Mouse (Mus musculus) heart, embryonic 16.5 days (tissue): ENCODE data around the gene Prap1. TPM values are rescaled to one million over a fixed set of nuclear protein-coding genes. Genes with fewer than 3 reads are reported as not detected.

Experiments used
- ATAC-seq: fragments of 200-750 bp; cut with Nextera tagmentation; replicated peaks from 2 replicates; pipeline ENCODE4 v1.8.0; 2017; ENCODE audit warnings: moderate number of reproducible peaks; ENCODE audit not compliant: insufficient read depth, low FRiP score; ENCODE audit errors: extremely low read depth
- H3K27ac ChIP-seq: fragments of 300-500 bp; sonication (generic); 2 replicates; pipeline ENCODE4 v1.5.1; 2014; ENCODE audit warnings: mild to moderate bottlenecking, low read length, control low read depth, moderate library complexity
- H3K27me3 ChIP-seq: fragments of 300-500 bp; sonication (generic); 2 replicates; pipeline ENCODE4 v1.6.1; 2014; ENCODE audit warnings: low read length, mixed read lengths; ENCODE audit not compliant: control insufficient read depth, insufficient read depth
- H3K36me3 ChIP-seq: fragments of 300-500 bp; sonication (generic); 2 replicates; pipeline ENCODE4 v1.6.1; 2014; ENCODE audit not compliant: control insufficient read depth, insufficient read depth
- H3K4me1 ChIP-seq: fragments of 300-500 bp; sonication (generic); 2 replicates; pipeline ENCODE4 v1.6.1; 2014; ENCODE audit warnings: low read length, mixed read lengths; ENCODE audit not compliant: control insufficient read depth, insufficient read depth
- H3K4me2 ChIP-seq: fragments of 300-500 bp; sonication (generic); 2 replicates; pipeline ENCODE4 v1.6.1; 2014; ENCODE audit warnings: low read depth, mild to moderate bottlenecking, control low read depth, low read length
- H3K4me3 ChIP-seq: fragments of 300-500 bp; sonication (generic); 2 replicates; pipeline ENCODE4 v1.5.1; 2014; ENCODE audit warnings: mild to moderate bottlenecking, control low read depth, low read length
- H3K9ac ChIP-seq: fragments of 300-500 bp; sonication (generic); 2 replicates; pipeline ENCODE4 v1.6.1; 2014; ENCODE audit warnings: low read length, control low read depth
- H3K9me3 ChIP-seq: fragments of 300-500 bp; sonication (generic); replicated peaks from 2 replicates; pipeline ENCODE4 v1.6.1; 2016; ENCODE audit warnings: low read length; ENCODE audit not compliant: control insufficient read depth
- WGBS: fragments of 180-500 bp; shearing (Covaris S2); extraction: QIAGEN DNeasy Blood & Tissue Kit; methylation state at CpG from one replicate; pipeline ENCODE4 v1.1.7; 2014; 5-methylcytosine and 5-hydroxymethylcytosine counted together
- polyA plus RNA-seq: library from polyadenylated mRNA; unstranded; fragments of >200 nt; fragmentation: Nextera tagmentation; extraction: Ambion mirVana; gene quantifications from 2 replicates; pipeline ENCODE4 v1.2.1, GENCODE M21; 2015

Gene Prap1
- polyA plus RNA-seq, 1 experiment from 2014 or later = 2.3 TPM

- peak within 1 kb of the TSS; percentile 83 for H3K27ac ChIP-seq
- no peaks in the 10 kb centered on the region for H3K27me3 ChIP-seq
- peaks cover 3% of the 10 kb centered on the region; the same call in 1 of the 2 replicates for H3K36me3 ChIP-seq
- peak within 1 kb of the TSS; percentile 83 for H3K4me2 ChIP-seq
- peaks cover 4% of the 10 kb centered on the region for H3K4me1 ChIP-seq
- H3K9me3 ChIP-seq = no peaks in the 10 kb centered on the region
- H3K4me3 ChIP-seq = peak within 1 kb of the TSS; percentile 81
- peak; percentile 97 for ATAC-seq
- H3K9ac ChIP-seq = peak within 1 kb of the TSS; percentile 88
- WGBS = 2% methylated on average over 39 of the region's 39 CpGs
Observed at GRCm38 (mm10) chr7:140137135-140138020, 44.2 kb downstream of the Prap1 start, which contains the start of gene Mtg1. Gene Mtg1, plus strand, starts transcription at chr7:140137564.

DNA sequence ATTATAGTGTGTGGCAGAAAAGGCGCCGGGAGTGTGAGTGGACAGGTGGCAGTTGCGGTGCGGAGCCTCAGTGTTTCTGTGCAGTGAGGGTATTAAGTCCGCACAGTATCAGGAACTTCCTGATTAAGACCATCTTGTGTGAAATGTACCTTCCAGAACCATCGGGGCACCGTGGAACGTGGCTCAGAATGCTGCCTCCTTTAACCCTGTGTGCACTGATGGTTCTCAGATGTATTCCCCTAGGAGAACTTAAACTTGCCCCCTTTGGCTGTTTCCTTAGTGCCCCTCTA is 44.8 kb downstream of the Prap1 start:
- 0% methylated on average over 8 of the region's 8 CpGs for WGBS
- Histone ChIP-seq H3K4me2 (peak overlapping the region; percentile 83), H3K9ac (peak overlapping the region; percentile 88), H3K27ac (peak overlapping the region; percentile 83), H3K9me3 (no peaks in the 10 kb centered on the region), H3K27me3 (no peaks in the 10 kb centered on the region), H3K4me1 (peaks cover 4% of the 10 kb centered on the region), H3K36me3 (peaks cover 3% of the 10 kb centered on the region; the same call in 1 of the 2 replicates), H3K4me3 (peak overlapping the region; percentile 81)
- ATAC-seq = no peak

- Histone ChIP-seq H3K9me3 (no peaks in the 10 kb centered on the region), H3K4me3 (no peak overlapping the region), H3K4me2 (no peak overlapping the region), H3K27me3 (no peaks in the 10 kb centered on the region), H3K4me1 (peaks cover 4% of the 10 kb centered on the region), H3K9ac (no peak overlapping the region), H3K27ac (no peak overlapping the region), H3K36me3 (no peaks in the 10 kb centered on the region)
- 6% methylated on average over 14 of the region's 14 CpGs for WGBS
- no peak for ATAC-seq
Observed at GRCm38 (mm10) chr7:140141350-140141749, 48.2 kb downstream of the Prap1 start.

DNA sequence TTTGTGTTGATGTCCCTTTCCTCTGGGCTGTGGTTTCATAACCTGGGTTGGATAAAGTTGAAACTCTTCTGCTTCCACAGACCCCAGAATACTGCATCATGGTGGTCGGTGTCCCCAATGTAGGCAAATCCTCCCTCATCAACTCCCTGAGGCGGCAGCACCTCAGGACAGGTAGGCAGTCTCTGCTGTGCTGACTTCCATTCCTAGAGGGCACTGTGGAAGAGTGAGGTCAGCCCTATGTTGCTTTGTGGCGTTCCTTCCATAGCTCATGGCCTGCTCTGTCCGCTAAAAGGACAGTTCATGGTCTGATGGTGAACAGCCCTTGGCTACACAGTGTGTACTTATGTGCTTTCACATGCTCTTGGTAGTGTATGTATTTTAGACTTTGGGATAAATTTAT is 51.4 kb downstream of the Prap1 start:
- Histone ChIP-seq H3K4me3 (no peak overlapping the region), H3K4me2 (no peak overlapping the region), H3K27ac (no peak overlapping the region), H3K9me3 (no peaks in the 10 kb centered on the region), H3K4me1 (no peaks in the 10 kb centered on the region), H3K27me3 (no peaks in the 10 kb centered on the region), H3K9ac (no peak overlapping the region), H3K36me3 (peaks cover 6% of the 10 kb centered on the region)
- WGBS = 84% methylated on average over 4 of the region's 4 CpGs
- no peak for ATAC-seq

Other genes with a start within 250 kb of the Prap1 start
- gene Kndc1, start 198.7 kb upstream of the Prap1 start, polyA plus RNA-seq = 0.37 and 0.47 TPM in 2 replicates
- 0.71 and 2.0 TPM in 2 replicates for gene Utf1, start 149.6 kb upstream of the Prap1 start, polyA plus RNA-seq
- gene 6430531B16Rik, start 114.6 kb upstream of the Prap1 start, polyA plus RNA-seq = 0.66 and 0.69 TPM in 2 replicates
- 1.7 and 2.8 TPM in 2 replicates for gene Adam8, start 100.8 kb upstream of the Prap1 start, polyA plus RNA-seq
- gene Zfp511, start 57.0 kb upstream of the Prap1 start, polyA plus RNA-seq = 32.1 and 36.5 TPM in 2 replicates
- gene Tubgcp2, start 56.7 kb upstream of the Prap1 start, polyA plus RNA-seq = 34.6 and 39.9 TPM in 2 replicates
- not detected in 2 replicates for gene Msx3, start 44.3 kb upstream of the Prap1 start, polyA plus RNA-seq
- 0.47 and 0.66 TPM in 2 replicates for gene Caly, start 10.8 kb upstream of the Prap1 start, polyA plus RNA-seq
- gene Fuom, start 9.0 kb downstream of the Prap1 start, polyA plus RNA-seq = 93.9 and 103 TPM in 2 replicates
- gene Paox, start 22.4 kb downstream of the Prap1 start, polyA plus RNA-seq = 9.5 and 12.9 TPM in 2 replicates
- 244 and 266 TPM in 2 replicates for gene Echs1, start 23.1 kb downstream of the Prap1 start, polyA plus RNA-seq
- 34.1 and 36.8 TPM in 2 replicates for gene Mtg1, start 44.2 kb downstream of the Prap1 start, polyA plus RNA-seq
- gene Sprn, start 61.5 kb downstream of the Prap1 start, polyA plus RNA-seq = 0.09 and 0.12 TPM in 2 replicates
- not detected in 2 replicates for gene Olfr522, start 71.4 kb downstream of the Prap1 start, polyA plus RNA-seq
- gene Olfr523, start 79.8 kb downstream of the Prap1 start, polyA plus RNA-seq = not detected in 2 replicates
- 0.27 and 0.43 TPM in 2 replicates for gene Olfr524, start 112.6 kb downstream of the Prap1 start, polyA plus RNA-seq
- gene Cd163l1, start 124.9 kb downstream of the Prap1 start, polyA plus RNA-seq = 5.2 and 10.4 TPM in 2 replicates
- 0.31 and 1.4 TPM in 2 replicates for gene 5830411N06Rik, start 153.9 kb downstream of the Prap1 start, polyA plus RNA-seq
- not detected in 2 replicates for gene Olfr525, start 227.5 kb downstream of the Prap1 start, polyA plus RNA-seq
- gene Olfr527, start 240.6 kb downstream of the Prap1 start, polyA plus RNA-seq = not detected in 2 replicates